Mouse (Mus musculus) hindbrain, embryonic 14.5 days (tissue): ENCODE results near the gene Gm973. TPM values are rescaled to one million over a fixed set of nuclear protein-coding genes. Genes with fewer than 3 reads are reported as not detected.

ENCODE experiments used
- ATAC-seq: fragments of 200-750 bp; cut with Nextera tagmentation; 2 replicates; pipeline ENCODE4 v1.8.0; 2017; ENCODE audit warnings: moderate number of reproducible peaks, mild to moderate bottlenecking, moderate TSS enrichment, moderate library complexity; ENCODE audit not compliant: low FRiP score
- DNase-seq: peaks from one replicate; pipeline ENCODE4 v3.0.0-alpha.2; 2015; ENCODE audit warnings: low spot score
- H3K27ac ChIP-seq: fragments of 300-500 bp; sonication (generic); 2 replicates; pipeline ENCODE4 v1.5.1; 2014; ENCODE audit warnings: mild to moderate bottlenecking, moderate library complexity
- H3K27me3 ChIP-seq: fragments of 300-500 bp; sonication (generic); 2 replicates; pipeline ENCODE4 v1.6.1; 2014; ENCODE audit warnings: mild to moderate bottlenecking, low read length, mixed read lengths; ENCODE audit not compliant: control insufficient read depth, insufficient read depth
- H3K36me3 ChIP-seq: fragments of 300-500 bp; sonication (generic); replicated peaks from 2 replicates; pipeline ENCODE4 v1.6.1; 2014; ENCODE audit not compliant: control insufficient read depth, insufficient read depth
- H3K4me1 ChIP-seq: fragments of 300-500 bp; sonication (generic); replicated peaks from 2 replicates; pipeline ENCODE4 v1.6.1; 2014; ENCODE audit warnings: antibody characterized with exemption, low read length, mixed read lengths; ENCODE audit not compliant: control insufficient read depth, insufficient read depth
- H3K4me2 ChIP-seq: fragments of 300-500 bp; sonication (generic); replicated peaks from 2 replicates; pipeline ENCODE4 v1.6.1; 2014; ENCODE audit warnings: mild to moderate bottlenecking, moderate library complexity
- H3K4me3 ChIP-seq: fragments of 300-500 bp; sonication (generic); replicated peaks from 2 replicates; pipeline ENCODE4 v1.5.1; 2014; ENCODE audit warnings: mild to moderate bottlenecking, low read length
- H3K9ac ChIP-seq: fragments of 300-500 bp; sonication (generic); 2 replicates; pipeline ENCODE4 v1.6.1; 2014
- H3K9me3 ChIP-seq: fragments of 300-500 bp; sonication (generic); 2 replicates; pipeline ENCODE4 v1.6.1; 2016; ENCODE audit warnings: low read length; ENCODE audit not compliant: control insufficient read depth
- WGBS: fragments of 180-500 bp; shearing (Covaris S2); extraction: QIAGEN DNeasy Blood & Tissue Kit; methylation state at CpG from one replicate; pipeline ENCODE4 v1.1.7; 2014; 5-methylcytosine and 5-hydroxymethylcytosine counted together
- polyA plus RNA-seq: library from polyadenylated mRNA; unstranded; fragments of >200 nt; fragmentation: Nextera tagmentation; extraction: Ambion mirVana; gene quantifications from 2 replicates; pipeline ENCODE4 v1.2.1, GENCODE M21; 2014

Gene Gm973
- 7.1 and 10.6 TPM in 2 replicates for polyA plus RNA-seq

- no peaks in the 10 kb centered on the region for H3K27me3 ChIP-seq
- WGBS = 1% methylated on average over 25 of the region's 25 CpGs
- H3K9ac ChIP-seq = peak within 1 kb of the TSS; percentile 55
- H3K36me3 ChIP-seq = no peaks in the 10 kb centered on the region
- no peaks in the 10 kb centered on the region for H3K9me3 ChIP-seq
- peak within 1 kb of the TSS; percentile 58 for H3K4me2 ChIP-seq
- peaks cover 21% of the 10 kb centered on the region for H3K4me1 ChIP-seq
- peak within 1 kb of the TSS; percentile 33 for H3K4me3 ChIP-seq
- H3K27ac ChIP-seq = peak within 1 kb of the TSS; percentile 88
- ATAC-seq = peak; percentile 94
- DNase-seq = peak; percentile 81
Observed at GRCm38 (mm10) chr1:59516026-59516917, at the start of gene Gm973. Gene Gm973 (plus strand): TSS chr1:59516264.

GRCm38 (mm10) chr1:59469170-59469569 is 46.9 kb upstream of the Gm973 start:
- Histone ChIP-seq H3K4me2 (no peak overlapping the region), H3K4me1 (peaks cover 14% of the 10 kb centered on the region), H3K9ac (no peak overlapping the region), H3K27ac (no peak overlapping the region), H3K4me3 (no peak overlapping the region), H3K9me3 (no peaks in the 10 kb centered on the region), H3K36me3 (no peaks in the 10 kb centered on the region), H3K27me3 (no peaks in the 10 kb centered on the region)
- no peak for DNase-seq
- 30% methylated on average over 4 of the region's 4 CpGs for WGBS
- ATAC-seq = no peak

DNA sequence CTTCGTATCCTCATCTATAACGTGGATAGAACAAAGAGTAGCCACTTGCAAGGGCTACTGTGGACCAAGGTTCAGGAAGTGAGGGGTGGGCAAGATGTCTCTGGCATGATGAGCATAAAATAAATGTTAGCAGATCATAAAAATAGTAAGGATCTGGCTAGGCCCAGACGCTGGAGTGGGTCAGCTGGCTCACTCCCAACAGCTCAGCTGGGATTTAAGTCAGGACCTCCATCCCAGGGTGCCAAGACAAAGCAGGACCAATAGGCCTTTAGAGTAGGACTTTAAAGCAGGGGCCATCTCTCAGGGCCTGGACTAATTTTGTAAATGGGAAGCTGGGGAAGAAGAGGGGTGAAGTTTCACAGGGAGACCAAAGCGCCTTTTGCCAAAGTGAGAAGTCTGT is 45.3 kb upstream of the Gm973 start:
- DNase-seq (no peak), ATAC-seq (no peak)
- Histone ChIP-seq H3K27ac (no peak overlapping the region), H3K9me3 (no peaks in the 10 kb centered on the region), H3K4me3 (no peak overlapping the region), H3K36me3 (no peaks in the 10 kb centered on the region), H3K27me3 (no peaks in the 10 kb centered on the region), H3K4me2 (no peak overlapping the region), H3K9ac (no peak overlapping the region), H3K4me1 (0 out of 2 replicates have a peak, but pooled peaks cover 5% of the 10 kb centered on the region)
- 48% methylated on average over 4 of the region's 4 CpGs for WGBS

DNA sequence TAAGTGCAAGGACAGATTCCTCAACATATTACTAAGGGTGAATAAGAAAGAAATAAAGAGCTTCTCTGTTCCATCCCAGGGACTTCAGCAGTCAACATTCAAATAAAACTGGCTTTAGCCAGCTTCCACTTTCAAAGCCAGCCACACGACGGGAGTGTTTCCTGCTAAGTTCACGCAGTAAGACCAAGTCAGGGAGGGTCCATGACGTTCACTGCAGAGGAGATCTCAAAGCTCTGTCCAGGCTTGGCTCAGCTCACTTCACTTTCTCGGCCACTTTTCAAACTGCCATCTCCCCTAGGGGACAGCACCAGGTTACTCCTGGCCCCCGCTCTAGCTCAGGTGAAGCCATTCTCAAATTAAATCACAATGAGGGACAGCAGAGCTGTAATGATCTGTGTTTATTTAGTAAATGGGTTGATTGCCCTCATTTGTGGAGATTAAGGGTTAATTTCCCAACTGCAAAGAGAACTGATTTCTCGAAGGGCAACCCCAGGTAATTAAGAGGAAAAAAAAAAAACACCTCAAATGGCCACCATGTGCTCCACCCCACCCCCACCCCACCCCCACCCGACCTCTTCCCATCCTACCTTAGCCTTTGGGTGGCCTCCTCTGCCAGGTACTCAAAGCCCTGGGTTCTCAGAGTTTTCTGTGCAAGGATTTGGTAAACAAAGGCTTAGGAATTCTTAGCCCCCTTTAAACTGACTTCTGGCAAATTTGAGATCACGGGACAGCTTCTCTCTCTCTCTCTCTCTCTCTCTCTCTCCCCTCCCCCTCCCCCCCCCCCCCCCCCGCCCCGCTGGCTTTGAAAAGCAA is 43.5 kb upstream of the Gm973 start:
- no peak overlapping the region for H3K9ac ChIP-seq
- no peaks in the 10 kb centered on the region for H3K27me3 ChIP-seq
- ATAC-seq (no peak), DNase-seq (no peak)
- no peak overlapping the region for H3K4me2 ChIP-seq
- H3K27ac ChIP-seq = no peak overlapping the region
- no peaks in the 10 kb centered on the region for H3K36me3 ChIP-seq
- no peak overlapping the region for H3K4me3 ChIP-seq
- WGBS = 15% methylated on average over 9 of the region's 11 CpGs
- 0 out of 2 replicates have a peak, but pooled peaks cover 5% of the 10 kb centered on the region for H3K4me1 ChIP-seq
- no peaks in the 10 kb centered on the region for H3K9me3 ChIP-seq

DNA sequence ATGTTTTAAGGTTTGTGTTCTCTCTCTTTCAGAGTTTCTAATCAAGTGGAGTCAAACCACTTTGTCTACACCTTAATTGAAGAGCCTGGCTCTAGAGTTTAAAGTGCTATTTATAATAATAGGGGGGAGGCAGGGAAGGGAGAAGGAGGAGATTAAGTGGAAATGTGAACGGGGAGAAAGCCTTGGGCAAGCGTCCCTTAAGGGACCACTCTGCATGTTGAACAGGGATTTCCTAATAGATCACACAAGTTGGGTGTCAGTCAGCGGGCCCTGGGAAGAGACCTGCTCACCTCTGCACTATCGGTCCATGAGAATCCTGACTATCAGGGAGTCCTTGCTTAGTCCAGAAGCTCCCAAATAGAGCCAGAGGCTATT is 42.9 kb upstream of the Gm973 start:
- Histone ChIP-seq H3K4me1 (0 out of 2 replicates have a peak, but pooled peaks cover 5% of the 10 kb centered on the region), H3K9ac (no peak overlapping the region), H3K36me3 (no peaks in the 10 kb centered on the region), H3K27me3 (no peaks in the 10 kb centered on the region), H3K4me2 (no peak overlapping the region), H3K4me3 (no peak overlapping the region), H3K27ac (no peak overlapping the region), H3K9me3 (no peaks in the 10 kb centered on the region)
- 12% methylated on average over 4 of the region's 4 CpGs for WGBS
- no peak for DNase-seq
- no peak for ATAC-seq

DNA sequence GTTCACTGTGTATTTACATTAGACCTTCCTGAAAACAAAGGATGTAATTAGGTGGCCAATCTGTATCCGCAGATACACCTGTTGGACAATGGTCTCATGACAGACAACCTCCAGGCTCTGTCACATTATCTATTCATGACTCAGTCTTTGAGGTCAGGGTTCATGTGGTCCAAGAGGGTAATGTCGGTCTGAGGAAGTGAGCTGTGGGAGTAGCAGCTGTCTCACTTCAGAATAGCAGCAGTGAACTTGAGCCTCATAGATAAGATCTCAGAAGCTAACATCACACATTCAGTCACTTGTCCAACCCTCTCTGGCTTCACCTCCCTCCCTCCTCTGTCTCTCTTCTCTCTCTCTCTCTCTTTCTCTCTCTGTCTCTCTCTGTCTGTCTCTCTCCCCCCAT is 40.4 kb upstream of the Gm973 start:
- Histone ChIP-seq H3K9me3 (no peaks in the 10 kb centered on the region), H3K4me2 (no peak overlapping the region), H3K4me3 (no peak overlapping the region), H3K27me3 (no peaks in the 10 kb centered on the region), H3K4me1 (0 out of 2 replicates have a peak, but pooled peaks cover 7% of the 10 kb centered on the region), H3K36me3 (no peaks in the 10 kb centered on the region), H3K9ac (no peak overlapping the region), H3K27ac (no peak overlapping the region)
- ATAC-seq = no peak
- DNase-seq = no peak
- 26% methylated on average over 2 of the region's 2 CpGs for WGBS

DNA sequence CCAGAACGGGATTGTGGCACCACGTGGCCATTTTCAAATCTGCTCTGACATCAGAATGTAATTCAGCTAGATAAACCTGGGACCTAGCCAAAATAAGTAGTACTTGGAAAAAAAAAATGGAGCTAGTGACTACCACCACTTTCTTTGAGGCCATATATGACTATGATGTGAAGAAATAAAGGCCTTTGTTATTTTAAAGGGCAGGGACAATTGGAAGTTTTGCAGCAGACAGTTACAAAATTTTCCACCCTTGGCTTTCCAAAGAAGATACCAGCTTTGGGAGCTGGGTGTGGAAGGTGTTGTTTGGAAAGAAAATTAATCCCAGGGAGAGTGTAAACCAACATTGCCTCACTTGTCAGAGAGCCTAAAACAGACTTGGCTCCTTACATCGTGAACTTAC is 37.2 kb upstream of the Gm973 start:
- Histone ChIP-seq H3K4me2 (no peak overlapping the region), H3K36me3 (no peaks in the 10 kb centered on the region), H3K9me3 (no peaks in the 10 kb centered on the region), H3K9ac (no peak overlapping the region), H3K27me3 (peaks cover 13% of the 10 kb centered on the region), H3K27ac (no peak overlapping the region), H3K4me1 (peaks cover 17% of the 10 kb centered on the region; the same call in 1 of the 2 replicates), H3K4me3 (no peak overlapping the region)
- no peak for ATAC-seq
- 87% methylated on average over 3 of the region's 3 CpGs for WGBS
- DNase-seq = no peak

- 1% methylated on average over 23 of the region's 23 CpGs for WGBS
- H3K4me3 ChIP-seq = peak overlapping the region; percentile 59
Observed at GRCm38 (mm10) chr1:59480821-59481455, 35.1 kb upstream of the Gm973 start.

More at GRCm38 (mm10) chr1:59480821-59481455, 35.1 kb upstream of the Gm973 start:
- DNase-seq = no peak
- Histone ChIP-seq H3K36me3 (no peaks in the 10 kb centered on the region), H3K27ac (peak overlapping the region; percentile 68), H3K9ac (peak overlapping the region; percentile 41; the same call in 1 of the 2 replicates), H3K4me2 (peak overlapping the region; percentile 99), H3K27me3 (peaks cover 15% of the 10 kb centered on the region), H3K9me3 (no peaks in the 10 kb centered on the region), H3K4me1 (peaks cover 18% of the 10 kb centered on the region)
- ATAC-seq = no peak
